1 mouse cellular context compared by ENCODE assay signal in genomic region chr6:30712484-30712883, GRCm38 (mm10).
A peak's percentile ranks its signal among the peaks of the same experiment; 100 is the strongest.
TF ChIP-seq lines count a peak whose summit lies in the region.

No protein-coding gene starts in this region.

TF ChIP-seq in MEL, 35 proteins besides CTCF, POLR2A, EP300 and RAD21 (continued from another document):
- TF ChIP-seq JUND (IDR thresholded peaks at IDR 0.05; ENCODE audit: low read depth, low read length): no peak
- TF ChIP-seq ZMIZ1 (IDR thresholded peaks at IDR 0.05; ENCODE audit: low read depth, low read length): peak; percentile 48; the same call in 1 of the 2 replicates
- TF ChIP-seq SIN3A (IDR thresholded peaks at IDR 0.05; ENCODE audit: low read length): peak; percentile 92
- TF ChIP-seq ZC3H11A (IDR thresholded peaks at IDR 0.05; ENCODE audit: low read depth, low read length): no peak
- TF ChIP-seq MAZ (IDR thresholded peaks at IDR 0.05; ENCODE audit: low read depth, low read length): no peak
- TF ChIP-seq UBTF (IDR thresholded peaks at IDR 0.05; ENCODE audit: borderline replicate concordance, insufficient read depth, low read depth, low read length): no peak
- TF ChIP-seq CHD2 (IDR thresholded peaks at IDR 0.05; ENCODE audit: low read length): peak; percentile 21; the same call in 1 of the 2 replicates
- 0 out of 2 replicates have a peak, but pooled peaks have one; percentile 39 for TF ChIP-seq MAFK (IDR thresholded peaks at IDR 0.05; ENCODE audit: borderline replicate concordance, low read depth, low read length)
- 0 out of 2 replicates have a peak, but pooled peaks have one; percentile 33 for TF ChIP-seq ELF1 (IDR thresholded peaks at IDR 0.05; ENCODE audit: low read depth, low read length)
- TF ChIP-seq GABPA (IDR thresholded peaks at IDR 0.05; ENCODE audit: low read depth, low read length): no peak
- peak; percentile 95 for TF ChIP-seq ETS1 (IDR thresholded peaks at IDR 0.05; ENCODE audit: low read depth, low read length)
- peak; percentile 98 for TF ChIP-seq MYB (IDR thresholded peaks at IDR 0.05; ENCODE audit: low read depth, low read length)
- TF ChIP-seq ZKSCAN1 (IDR thresholded peaks at IDR 0.05; ENCODE audit: low read depth, low read length): no peak
- peak; percentile 92 for TF ChIP-seq RCOR1 (IDR thresholded peaks at IDR 0.05; ENCODE audit: low read depth, low read length)
- TF ChIP-seq TAL1 (IDR thresholded peaks at IDR 0.05; ENCODE audit: low read length): peak; percentile 91
